Mouse (Mus musculus) megakaryocyte, embryonic 14.5 days (primary cell): ENCODE measurements around the gene A930004D18Rik.

Experiments used
- FLI1 ChIP-seq: IDR thresholded peaks from 2 replicates; pipeline ENCODE4 v1.6.1; 2012; ENCODE audit warnings: low read length, inconsistent platforms, mixed read lengths
- GATA1 ChIP-seq: IDR thresholded peaks from 3 replicates; pipeline ENCODE4 v1.6.1; 2012; ENCODE audit warnings: mixed read lengths, low read length, inconsistent platforms, borderline replicate concordance

DNA sequence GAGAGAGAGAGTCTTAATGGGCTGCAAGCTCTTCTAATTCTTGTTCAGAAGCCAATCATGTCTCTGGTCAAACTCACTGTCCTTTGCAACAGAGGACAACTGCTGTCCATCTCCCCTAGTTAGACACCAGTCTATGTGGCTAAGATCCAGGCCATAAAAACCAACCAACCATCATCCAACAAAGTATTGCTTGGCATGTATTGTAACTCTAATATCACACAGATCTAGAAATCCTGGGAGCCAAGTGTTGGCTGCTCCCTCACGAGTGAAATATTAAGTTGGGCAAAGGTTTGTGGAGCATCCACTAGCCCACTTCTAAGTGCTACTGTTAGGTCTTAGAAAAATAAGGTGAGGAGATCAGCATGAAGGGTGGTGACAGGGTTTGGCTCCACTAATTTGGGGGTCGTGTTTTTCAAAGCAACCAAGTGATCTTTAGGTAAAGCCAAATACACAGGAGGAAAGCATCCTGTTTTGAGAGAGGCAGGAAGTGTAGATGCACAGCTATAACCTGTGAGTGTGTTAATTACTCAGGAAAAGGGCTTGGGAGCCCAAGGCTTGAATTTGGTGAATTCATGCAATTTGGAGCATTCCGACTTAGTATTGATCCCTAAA lies 710 bp upstream of the A930004D18Rik start:
- TF ChIP-seq FLI1 (no peak), GATA1 (no peak)
